Mouse (Mus musculus): ENCODE measurements around the gene Ada.
"Not testable (repeated sequence)": the region's sequence is repeated elsewhere in the genome, so short reads cannot be mapped to it uniquely, and the experiment has no call there.

Ada gene

DNA sequence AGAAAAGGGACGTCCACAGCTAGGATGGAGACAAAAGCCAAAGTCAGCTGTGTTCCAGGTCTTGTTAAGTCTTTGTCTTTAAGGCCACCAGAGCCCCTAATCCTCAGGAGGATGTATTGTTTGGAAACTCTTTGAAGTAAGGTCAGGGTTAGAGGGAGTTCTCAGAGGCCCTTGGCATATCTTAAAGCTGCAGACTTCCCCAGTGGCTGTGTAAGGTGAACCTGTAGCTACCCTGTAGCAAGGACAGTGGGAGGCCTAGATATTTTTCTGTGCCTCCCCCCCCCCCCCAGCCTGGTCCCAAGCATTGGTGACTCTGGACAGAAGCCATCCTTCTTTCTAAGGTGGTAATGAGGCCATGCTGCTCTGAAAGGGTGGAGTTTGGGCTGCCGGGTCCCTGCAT lies 53.3 kb downstream of the Ada start:
- DNase-seq (ENCODE audit: low read depth) = no peak

DNA sequence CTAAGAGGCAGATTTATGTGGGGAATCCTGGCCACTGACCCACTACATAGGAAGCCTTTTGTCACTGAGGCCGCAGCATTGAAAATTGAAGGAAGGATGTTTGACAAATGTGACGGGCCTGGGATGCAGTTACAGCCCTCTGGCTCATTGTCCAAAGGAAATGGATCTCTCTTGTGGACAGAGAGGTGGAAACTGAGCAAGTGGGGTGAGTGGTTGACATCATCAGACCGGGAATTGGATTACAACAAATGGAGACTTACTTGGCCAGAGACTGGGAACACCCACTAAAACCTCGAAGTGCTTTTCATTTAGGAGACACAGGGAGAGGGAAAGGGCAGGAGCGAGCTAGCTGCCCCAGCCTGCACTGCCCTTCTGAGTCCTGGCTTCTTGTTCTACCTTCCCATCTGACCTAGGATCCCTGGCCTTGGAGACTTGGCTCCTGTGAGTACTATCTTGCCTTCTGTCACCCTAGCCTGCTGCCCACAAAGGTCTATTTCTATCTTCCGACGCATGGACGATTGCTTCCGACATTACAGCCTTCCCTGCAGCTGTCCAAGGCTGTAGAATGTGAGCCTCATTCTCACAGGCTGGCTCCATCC lies 56.2 kb downstream of the Ada start:
- DNase-seq (ENCODE audit: low read depth) = no peak

DNA sequence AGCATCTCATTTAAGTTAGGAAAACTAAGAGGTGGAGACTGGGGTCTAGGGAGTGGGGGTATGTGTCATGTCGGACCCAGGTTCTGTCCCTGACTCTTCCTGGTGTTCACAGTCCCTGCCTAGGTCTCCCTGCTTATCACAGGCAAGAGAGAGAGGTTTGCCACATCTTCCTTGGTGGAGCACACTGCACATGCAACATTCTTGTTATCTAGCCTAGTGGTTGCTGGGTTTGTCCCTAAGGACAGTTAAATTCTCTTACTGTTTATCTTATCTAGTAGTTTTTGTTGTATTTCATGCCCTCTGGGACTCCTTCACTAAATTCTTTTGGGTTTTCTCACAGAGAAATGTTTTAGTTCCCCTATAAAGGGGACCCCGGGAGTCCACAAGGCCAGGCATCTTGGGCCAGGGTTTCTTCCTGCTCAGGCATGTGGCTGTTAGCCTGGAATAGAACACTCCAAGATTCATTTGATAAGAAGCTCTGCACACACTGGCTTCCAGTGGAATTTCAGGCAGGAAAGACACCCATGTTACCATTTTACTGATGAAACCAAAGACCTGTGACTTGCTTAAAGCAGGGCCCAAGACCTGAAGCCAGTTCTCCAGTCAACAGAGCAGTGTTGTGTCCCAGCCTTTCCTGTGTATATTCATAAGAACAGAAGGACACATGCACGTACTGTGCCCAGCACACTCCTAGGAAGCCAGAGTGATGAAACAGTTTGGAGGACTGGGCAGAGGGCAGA lies 57.0 kb downstream of the Ada start:
- DNase-seq (ENCODE audit: low read depth) = no peak

DNA sequence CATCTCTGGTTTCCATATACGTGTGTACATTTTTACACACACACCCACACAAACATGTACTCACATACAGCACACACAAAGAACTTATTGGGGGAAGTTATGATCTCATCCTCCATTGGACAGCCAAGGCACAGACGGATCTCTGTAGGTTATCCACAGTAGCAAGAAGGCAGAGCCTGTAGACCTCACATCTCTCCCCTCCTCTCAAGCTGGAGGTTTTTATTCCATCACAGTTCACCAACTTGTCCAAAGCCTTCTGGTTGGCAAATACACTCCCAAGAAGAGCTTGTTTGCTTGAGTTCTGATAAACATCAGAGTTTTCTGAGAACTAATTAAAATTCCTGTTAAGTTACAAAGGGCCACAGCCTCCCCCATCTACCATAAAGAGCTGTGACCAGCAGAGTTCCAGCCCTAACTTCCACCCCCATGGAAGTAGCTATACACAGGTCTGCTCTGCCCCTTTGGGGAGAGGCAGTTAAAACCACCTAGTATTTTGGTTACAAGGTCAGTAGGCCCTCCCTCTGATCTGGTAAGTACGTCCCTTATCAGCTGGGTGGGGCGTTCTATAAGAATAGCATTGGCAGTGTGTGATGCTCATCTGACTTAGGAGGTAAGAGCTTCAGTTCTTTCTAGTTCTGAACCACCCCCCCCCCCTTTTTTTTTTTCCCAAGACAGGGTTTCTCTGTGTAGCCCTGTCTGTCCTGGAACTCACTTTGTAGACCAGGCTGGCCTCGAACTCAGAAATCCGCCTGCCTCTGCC lies 58.0 kb downstream of the Ada start:
- no peak for DNase-seq (ENCODE audit: low read depth)

DNA sequence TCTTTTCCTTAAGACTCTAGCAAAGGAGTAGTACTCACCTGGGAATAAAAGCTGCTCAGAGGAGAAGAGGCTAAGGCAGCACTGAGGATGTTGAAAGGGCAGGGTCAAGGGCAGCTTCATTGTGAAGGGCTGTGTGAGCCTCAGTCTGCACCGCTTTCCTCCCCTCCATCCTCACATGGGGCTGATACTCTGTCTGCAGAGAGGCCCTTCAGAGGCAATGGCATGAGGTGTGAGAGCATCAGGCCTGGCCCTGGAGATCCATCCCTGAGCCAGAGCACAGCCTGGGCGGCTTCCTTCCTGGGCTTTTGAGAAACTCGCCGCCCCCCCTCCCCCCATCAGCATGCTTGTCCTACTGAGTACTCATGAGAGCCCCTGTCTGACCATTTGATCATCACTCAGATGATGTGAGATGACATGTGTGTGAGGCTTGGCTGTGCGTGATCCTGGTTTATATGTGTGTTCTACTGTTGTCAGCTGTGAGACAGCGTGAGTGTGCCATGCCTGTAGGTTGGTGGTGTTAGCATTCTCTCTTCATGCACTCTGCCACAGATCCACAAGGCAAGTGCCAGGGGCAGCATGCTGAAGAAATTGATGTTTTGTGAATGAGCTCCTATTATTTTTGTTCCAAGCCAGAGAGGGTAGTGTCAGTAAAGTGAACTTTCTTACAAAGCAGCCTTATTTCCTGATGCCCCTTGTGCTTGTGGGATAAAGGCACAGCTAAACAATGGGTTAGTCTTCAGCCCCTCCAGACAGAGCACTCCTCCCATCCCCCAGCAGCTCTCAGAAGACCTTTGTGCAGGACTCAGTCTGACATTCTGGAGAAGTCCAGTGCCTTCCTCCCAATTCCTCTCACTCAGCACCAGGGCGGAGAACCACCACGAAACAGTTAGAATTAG lies 59.4 kb downstream of the Ada start:
- no peak for DNase-seq (ENCODE audit: low read depth)

DNA sequence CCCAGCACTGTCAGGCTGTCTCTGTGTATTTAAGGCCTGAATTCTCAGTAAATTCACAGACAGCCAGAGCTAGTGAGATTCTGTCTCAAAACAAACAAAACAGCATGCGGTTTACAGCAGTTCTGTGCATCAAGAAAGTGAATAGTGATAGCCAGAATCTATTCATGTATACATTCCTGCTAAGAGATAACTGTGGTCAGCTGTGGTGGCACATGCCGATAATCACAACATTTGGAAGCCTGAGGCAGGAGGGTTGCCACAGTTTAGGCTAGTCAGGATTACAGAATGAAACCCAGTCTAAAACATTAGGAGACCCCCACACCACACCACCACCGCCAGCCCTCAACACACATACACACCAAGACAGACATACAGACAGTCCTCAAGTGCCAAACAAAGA lies 60.3 kb downstream of the Ada start:
- DNase-seq (ENCODE audit: low read depth) = no peak

DNA sequence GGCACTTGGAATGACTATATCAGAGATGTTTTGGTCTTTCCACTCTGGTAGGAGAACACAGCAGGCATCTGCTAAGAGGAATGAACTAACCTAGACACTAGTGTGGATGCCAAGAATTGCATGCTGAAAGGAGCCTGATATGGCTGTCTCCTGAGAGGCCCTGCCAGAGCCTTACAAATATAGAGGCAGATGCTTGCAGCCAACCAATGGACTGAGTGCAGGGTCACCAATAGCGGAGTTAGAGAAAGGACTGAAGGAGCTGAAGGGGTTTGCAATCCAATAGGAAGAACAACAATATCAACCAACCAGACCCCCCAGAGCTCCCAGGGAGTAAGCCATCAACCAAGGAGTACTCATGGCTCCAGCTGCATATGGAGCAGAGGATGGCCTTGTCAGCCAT lies 61.7 kb downstream of the Ada start:
- not testable (repeated sequence) for DNase-seq (ENCODE audit: low read depth)

DNA sequence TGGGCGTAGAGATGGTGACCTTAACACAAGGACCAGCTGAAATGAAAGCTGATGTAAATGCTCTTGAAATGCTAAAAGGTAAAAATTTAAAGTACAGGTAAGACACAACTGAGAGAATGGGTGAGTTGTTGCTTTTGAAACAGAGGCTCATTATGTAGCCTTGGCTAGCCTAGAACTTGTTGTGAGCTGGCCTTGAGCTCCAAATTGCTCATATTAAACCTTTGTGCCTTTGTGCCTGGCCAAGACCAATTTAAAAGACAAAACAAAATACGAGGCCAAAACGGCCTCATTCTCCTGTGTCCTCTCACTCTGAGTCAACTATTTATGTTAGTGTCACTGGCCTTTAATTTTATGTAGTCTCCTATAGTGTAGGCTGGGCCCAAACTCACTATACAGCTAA lies 63.2 kb downstream of the Ada start:
- DNase-seq (ENCODE audit: low read depth) = no peak

DNA sequence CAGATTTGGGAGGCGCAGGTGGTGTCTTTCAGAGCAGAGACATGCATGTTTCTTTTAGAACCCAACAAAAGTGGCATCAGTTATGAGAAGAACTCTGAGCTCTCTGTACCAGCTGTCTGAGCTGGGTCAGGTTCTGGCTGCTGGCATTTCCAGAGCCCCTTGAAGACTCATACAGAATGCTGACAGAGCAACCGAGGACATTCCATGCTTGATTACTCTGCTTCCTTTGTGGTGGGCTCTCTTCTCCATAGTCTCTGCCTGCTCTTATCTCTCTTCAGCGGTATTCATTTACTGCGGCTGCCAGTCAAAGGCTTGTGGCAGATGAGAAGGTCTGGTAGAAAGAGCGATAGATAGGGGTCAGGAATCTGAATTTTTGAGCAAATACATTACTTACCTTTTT lies 63.8 kb downstream of the Ada start:
- DNase-seq (ENCODE audit: low read depth) = no peak

DNA sequence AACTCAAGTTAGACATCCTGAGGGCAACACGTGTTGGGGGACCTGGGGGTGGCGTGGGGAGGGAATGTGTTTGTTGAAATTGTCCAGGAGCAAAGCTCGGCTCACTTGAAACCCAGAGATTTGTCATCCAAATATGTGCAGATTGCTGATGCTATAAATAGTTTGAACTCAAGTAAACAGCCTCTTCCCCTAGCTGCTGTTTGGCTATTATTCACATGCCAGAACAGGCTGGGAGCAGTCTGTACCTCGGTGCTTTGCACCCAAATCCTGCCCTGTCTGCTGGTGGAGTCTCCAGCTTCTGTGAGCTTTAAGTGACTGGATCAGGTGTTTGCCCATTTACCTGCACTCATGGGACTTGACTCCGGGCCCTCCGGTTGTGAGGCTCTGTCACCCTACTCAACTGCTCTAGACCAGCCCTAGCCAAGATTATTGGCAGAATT lies 64.3 kb downstream of the Ada start:
- no peak for DNase-seq (ENCODE audit: low read depth)

DNA sequence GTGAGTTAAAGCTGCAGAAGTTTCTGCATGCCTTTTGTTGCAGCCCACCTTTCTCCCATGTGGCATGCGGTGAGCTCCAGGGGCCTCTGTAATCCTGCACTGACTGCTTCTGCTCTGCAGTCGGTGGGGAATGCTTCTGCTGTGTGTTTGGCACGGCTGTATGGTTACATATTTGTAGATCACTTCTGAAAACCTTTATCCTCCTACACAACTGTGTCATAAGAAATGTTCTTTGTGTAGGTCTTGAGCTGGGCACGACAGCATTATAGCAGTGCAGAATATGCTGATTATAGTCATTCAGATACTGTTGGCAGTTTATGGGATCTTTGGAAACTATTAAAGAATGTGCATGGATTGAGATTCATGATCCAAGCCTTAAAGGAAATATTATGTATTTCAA lies 64.8 kb downstream of the Ada start:
- DNase-seq (ENCODE audit: low read depth) = no peak

DNA sequence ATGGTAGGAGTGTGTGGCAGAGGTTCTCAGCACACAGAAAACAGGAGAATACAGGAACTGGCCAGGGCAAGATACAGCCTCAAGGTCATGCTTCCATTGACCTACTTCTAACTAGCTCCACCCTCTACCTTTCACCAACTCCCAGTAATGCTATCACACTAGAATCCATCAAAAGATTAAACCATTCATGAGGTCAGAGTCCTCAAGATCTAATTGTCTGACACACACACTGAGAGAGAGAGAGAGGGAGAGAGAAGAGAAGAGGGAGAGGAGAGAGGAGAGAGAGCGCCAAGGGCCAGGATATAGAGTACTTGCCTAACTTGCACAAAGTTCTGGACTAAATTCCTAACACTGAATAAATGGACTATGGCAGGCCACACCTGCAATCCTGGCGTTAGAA lies 67.7 kb downstream of the Ada start:
- DNase-seq (ENCODE audit: low read depth) = no peak

DNA sequence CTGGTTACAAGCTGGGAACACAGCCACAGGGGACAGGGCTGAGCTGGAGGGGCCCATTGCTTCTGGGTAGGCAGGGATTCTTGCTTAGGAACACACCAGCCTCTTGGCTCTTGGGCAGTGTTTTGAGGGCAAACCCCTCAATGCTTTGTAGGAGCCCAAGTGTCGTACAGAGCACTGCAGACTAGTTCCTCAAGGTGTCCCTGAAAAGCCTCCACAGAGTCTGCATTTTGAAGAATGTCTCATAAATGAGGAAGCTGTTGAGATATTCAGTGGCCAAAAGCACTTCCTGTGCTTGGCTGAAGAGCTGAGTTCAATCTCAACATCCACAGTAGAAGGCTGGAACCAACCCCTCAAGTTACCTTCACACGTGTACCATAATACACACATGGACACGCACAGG lies 73.3 kb downstream of the Ada start:
- no peak for DNase-seq (ENCODE audit: low read depth)

All from induced T-regulatory cell, adult 2 months (primary cell).